Mouse (Mus musculus): ENCODE data around the gene 2010111I01Rik. TPM values are rescaled to one million over a fixed set of nuclear protein-coding genes. Genes with fewer than 3 reads are reported as not detected.

Gene 2010111I01Rik
- polyA plus RNA-seq, 1 experiment from 2014 or later = 52.6 TPM

GRCm38 (mm10) chr13:63236159-63236893, 271.6 kb downstream of the 2010111I01Rik start:
- no peaks in the 10 kb centered on the region for H3K27me3 ChIP-seq (ENCODE audit: insufficient read depth, poor library complexity, severe bottlenecking)
- H3K36me3 ChIP-seq = no peaks in the 10 kb centered on the region
- WGBS = 59% methylated on average over 5 of the region's 5 CpGs
- H3K4me3 ChIP-seq = no peak overlapping the region
- no peaks in the 10 kb centered on the region for H3K9me3 ChIP-seq
- DNase-seq (ENCODE audit: low spot score) = no peak
- H3K4me1 ChIP-seq = peaks cover 35% of the 10 kb centered on the region
- H3K27ac ChIP-seq = no peak overlapping the region

DNA sequence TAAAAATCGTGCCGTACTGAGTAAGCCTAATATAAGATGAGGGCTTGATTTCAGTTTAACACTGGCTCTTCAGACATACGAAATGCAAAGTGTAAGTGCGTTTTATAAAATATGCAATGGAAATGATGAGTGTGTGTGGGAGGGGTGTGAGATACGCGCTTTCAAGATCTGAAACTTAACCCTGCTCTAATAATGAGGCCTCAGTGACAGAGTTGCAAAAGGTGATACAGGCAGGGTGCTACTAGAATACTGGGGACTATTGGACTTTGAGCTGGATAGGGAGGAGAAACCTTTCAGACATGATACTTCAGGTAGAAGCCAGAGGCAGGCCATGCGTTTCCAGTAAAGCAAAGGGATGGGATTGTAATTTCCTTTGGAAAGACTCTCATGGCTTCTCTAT, 273.4 kb downstream of the 2010111I01Rik start:
- WGBS = 90% methylated on average over 7 of the region's 7 CpGs
- Histone ChIP-seq H3K36me3 (0 out of 2 replicates have a peak, but pooled peaks cover 4% of the 10 kb centered on the region), H3K4me3 (no peak overlapping the region), H3K4me1 (peaks cover 41% of the 10 kb centered on the region), H3K9me3 (no peaks in the 10 kb centered on the region), H3K27me3 (ENCODE audit: insufficient read depth, poor library complexity, severe bottlenecking) (no peaks in the 10 kb centered on the region), H3K27ac (peak overlapping the region; percentile 63; the same call in 1 of the 2 replicates)
- no peak for DNase-seq (ENCODE audit: low spot score)

GRCm38 (mm10) chr13:63239301-63239804, 274.7 kb downstream of the 2010111I01Rik start:
- peak overlapping the region; percentile 72 for H3K4me3 ChIP-seq
- no peaks in the 10 kb centered on the region for H3K9me3 ChIP-seq
- peak; percentile 82 for DNase-seq (ENCODE audit: low spot score)
- no peaks in the 10 kb centered on the region for H3K27me3 ChIP-seq (ENCODE audit: insufficient read depth, poor library complexity, severe bottlenecking)
- peaks cover 43% of the 10 kb centered on the region for H3K4me1 ChIP-seq
- H3K36me3 ChIP-seq = 0 out of 2 replicates have a peak, but pooled peaks cover 5% of the 10 kb centered on the region
- WGBS = 2% methylated on average over 11 of the region's 11 CpGs
- H3K27ac ChIP-seq = peak overlapping the region; percentile 95

DNA sequence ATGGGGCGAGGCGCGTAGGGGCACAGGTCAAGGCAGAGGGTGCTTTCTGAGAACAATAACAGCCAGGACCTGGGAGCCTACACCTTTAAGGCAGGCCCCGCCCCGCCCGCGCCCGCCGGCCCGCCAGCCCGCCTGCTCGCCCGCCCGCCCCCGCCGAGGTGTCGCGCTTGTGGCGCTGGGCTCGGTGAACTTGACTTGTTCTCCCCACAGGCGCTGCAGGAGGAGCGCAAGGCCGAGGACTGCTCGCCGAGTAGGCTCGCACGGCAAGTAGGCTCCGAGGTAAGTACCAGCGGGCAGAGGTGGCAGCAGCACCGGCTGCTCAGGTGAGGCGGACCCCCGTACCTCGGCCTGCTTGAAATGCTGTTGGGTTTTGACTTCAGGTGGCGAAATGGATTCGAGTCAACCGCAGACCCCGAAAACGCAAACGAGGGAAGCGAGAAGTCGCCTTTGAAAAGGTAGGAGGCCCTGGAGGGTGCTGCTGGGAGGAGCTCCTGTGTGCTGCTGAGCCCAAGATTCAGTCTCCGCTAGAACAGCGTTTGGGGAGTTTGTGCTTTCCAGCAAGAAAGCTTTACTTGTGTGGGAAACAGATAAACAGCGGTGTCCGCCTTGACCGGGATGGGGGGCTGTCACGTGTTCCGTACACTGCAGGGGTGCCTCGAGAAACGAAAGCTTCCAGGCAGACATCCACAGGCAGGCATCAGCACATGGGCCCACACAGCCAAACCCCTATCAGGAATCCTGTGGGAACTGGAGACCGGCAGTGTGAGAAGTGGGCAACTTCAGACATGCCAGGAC, 275.4 kb downstream of the 2010111I01Rik start:
- 0 out of 2 replicates have a peak, but pooled peaks cover 9% of the 10 kb centered on the region for H3K36me3 ChIP-seq
- H3K27me3 ChIP-seq (ENCODE audit: insufficient read depth, poor library complexity, severe bottlenecking) = no peaks in the 10 kb centered on the region
- peak; percentile 93 for DNase-seq (ENCODE audit: low spot score)
- WGBS = under 1% methylated on average over 51 of the region's 51 CpGs
- peak overlapping the region; percentile 95 for H3K27ac ChIP-seq
- H3K4me1 ChIP-seq = peaks cover 48% of the 10 kb centered on the region
- H3K4me3 ChIP-seq = peak overlapping the region; percentile 72
- no peaks in the 10 kb centered on the region for H3K9me3 ChIP-seq

- WGBS = 32% methylated on average over 5 of the region's 5 CpGs
- Histone ChIP-seq H3K27ac (peak overlapping the region; percentile 95), H3K4me3 (peak overlapping the region; percentile 72), H3K36me3 (peaks cover 13% of the 10 kb centered on the region; the same call in 1 of the 2 replicates), H3K9me3 (no peaks in the 10 kb centered on the region), H3K4me1 (peaks cover 51% of the 10 kb centered on the region), H3K27me3 (ENCODE audit: insufficient read depth, poor library complexity, severe bottlenecking) (no peaks in the 10 kb centered on the region)
- no peak for DNase-seq (ENCODE audit: low spot score)
These were observed 276.1 kb downstream of the 2010111I01Rik start for GRCm38 (mm10) chr13:63240835-63241234.

GRCm38 (mm10) chr13:63241665-63242064, 277.0 kb downstream of the 2010111I01Rik start:
- H3K4me3 ChIP-seq = peak overlapping the region; percentile 72
- DNase-seq (ENCODE audit: low spot score) = no peak
- no peaks in the 10 kb centered on the region for H3K27me3 ChIP-seq (ENCODE audit: insufficient read depth, poor library complexity, severe bottlenecking)
- H3K4me1 ChIP-seq = peaks cover 60% of the 10 kb centered on the region
- H3K36me3 ChIP-seq = peaks cover 13% of the 10 kb centered on the region; the same call in 1 of the 2 replicates
- H3K27ac ChIP-seq = peak overlapping the region; percentile 95
- WGBS = 84% methylated on average over 3 of the region's 3 CpGs
- H3K9me3 ChIP-seq = no peaks in the 10 kb centered on the region

- no peak for DNase-seq (ENCODE audit: low spot score)
- peak overlapping the region; percentile 95 for H3K27ac ChIP-seq
- 60% methylated on average over 10 of the region's 10 CpGs for WGBS
- H3K36me3 ChIP-seq = peaks cover 13% of the 10 kb centered on the region; the same call in 1 of the 2 replicates
- H3K4me3 ChIP-seq = peak overlapping the region; percentile 72
- H3K27me3 ChIP-seq (ENCODE audit: insufficient read depth, poor library complexity, severe bottlenecking) = no peaks in the 10 kb centered on the region
- peaks cover 66% of the 10 kb centered on the region for H3K4me1 ChIP-seq
- no peaks in the 10 kb centered on the region for H3K9me3 ChIP-seq
These were observed 277.9 kb downstream of the 2010111I01Rik start for GRCm38 (mm10) chr13:63242401-63243192.

DNA sequence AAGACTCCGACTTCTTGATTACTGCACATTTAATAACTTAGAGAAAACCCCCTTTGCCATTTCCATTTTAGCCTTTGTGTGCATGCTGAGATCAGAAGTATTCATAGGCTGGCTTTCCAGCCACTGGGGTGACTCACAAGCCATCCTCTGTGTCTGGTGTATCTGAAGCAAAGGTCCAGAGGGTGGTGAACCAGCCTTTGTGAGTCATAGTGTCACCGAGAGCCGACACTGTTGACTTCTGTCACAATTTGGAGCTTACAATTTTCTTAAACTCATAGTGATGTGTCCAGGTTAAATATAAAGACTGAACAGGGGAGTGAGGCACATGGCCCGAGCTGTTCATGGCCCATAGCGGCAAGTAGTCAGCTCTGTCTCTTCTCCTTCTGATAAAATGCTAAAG, 278.9 kb downstream of the 2010111I01Rik start:
- WGBS = 79% methylated on average over 5 of the region's 5 CpGs
- peaks cover 67% of the 10 kb centered on the region for H3K4me1 ChIP-seq
- H3K27me3 ChIP-seq (ENCODE audit: insufficient read depth, poor library complexity, severe bottlenecking) = no peaks in the 10 kb centered on the region
- 0 out of 2 replicates have a peak overlapping the region, but pooled peaks have one; percentile 22 for H3K27ac ChIP-seq
- no peaks in the 10 kb centered on the region for H3K9me3 ChIP-seq
- peaks cover 13% of the 10 kb centered on the region; the same call in 1 of the 2 replicates for H3K36me3 ChIP-seq
- no peak overlapping the region for H3K4me3 ChIP-seq
- DNase-seq (ENCODE audit: low spot score) = no peak

DNA sequence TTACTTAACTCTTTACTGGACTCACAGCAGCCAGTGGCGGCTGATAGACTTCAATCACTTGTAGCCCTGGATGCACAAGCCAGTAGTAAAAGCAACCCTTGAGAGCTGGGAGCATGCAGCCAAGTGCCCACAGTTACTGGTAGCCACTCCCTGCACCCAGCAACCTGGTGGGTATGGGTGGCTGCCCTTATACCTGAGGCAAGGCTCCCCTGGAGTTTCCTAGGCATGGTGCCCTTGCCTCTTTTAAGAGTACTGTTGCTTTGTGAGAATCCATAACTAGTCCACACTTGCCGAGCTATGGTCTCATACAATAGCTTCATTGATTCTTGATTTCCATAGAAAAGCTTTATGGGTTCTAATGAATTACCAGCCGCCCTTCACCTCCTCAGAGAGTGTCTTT, 279.7 kb downstream of the 2010111I01Rik start:
- Histone ChIP-seq H3K9me3 (no peaks in the 10 kb centered on the region), H3K27me3 (ENCODE audit: insufficient read depth, poor library complexity, severe bottlenecking) (no peaks in the 10 kb centered on the region), H3K4me3 (no peak overlapping the region), H3K27ac (no peak overlapping the region), H3K36me3 (peaks cover 13% of the 10 kb centered on the region; the same call in 1 of the 2 replicates), H3K4me1 (peaks cover 67% of the 10 kb centered on the region)
- WGBS = 82% methylated on average over 3 of the region's 3 CpGs
- no peak for DNase-seq (ENCODE audit: low spot score)

DNA sequence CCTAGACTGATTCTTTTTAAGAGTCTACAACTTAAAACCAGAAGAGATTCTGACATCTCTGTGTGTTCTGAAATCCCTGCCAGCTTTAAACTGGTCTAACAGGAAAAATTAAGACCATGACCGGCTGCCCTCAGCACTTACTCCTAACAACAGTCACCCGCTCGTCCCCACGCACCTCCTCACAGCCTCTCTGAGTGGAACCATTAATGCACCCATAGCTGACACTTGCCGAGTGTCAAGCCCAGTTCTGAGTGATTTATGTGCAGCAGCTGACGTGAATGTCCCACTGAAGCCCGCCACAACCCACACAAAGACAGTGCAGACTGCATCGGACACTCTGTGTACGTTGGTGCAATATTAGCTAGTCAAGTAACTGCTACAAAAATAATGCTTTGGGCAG, 280.5 kb downstream of the 2010111I01Rik start:
- Histone ChIP-seq H3K27ac (peak overlapping the region; percentile 66), H3K36me3 (peaks cover 13% of the 10 kb centered on the region; the same call in 1 of the 2 replicates), H3K27me3 (ENCODE audit: insufficient read depth, poor library complexity, severe bottlenecking) (no peaks in the 10 kb centered on the region), H3K9me3 (no peaks in the 10 kb centered on the region), H3K4me3 (no peak overlapping the region), H3K4me1 (peaks cover 71% of the 10 kb centered on the region)
- 66% methylated on average over 9 of the region's 9 CpGs for WGBS
- DNase-seq (ENCODE audit: low spot score) = no peak

- WGBS = 68% methylated on average over 4 of the region's 4 CpGs
- H3K4me1 ChIP-seq = peaks cover 73% of the 10 kb centered on the region
- H3K27ac ChIP-seq = no peak overlapping the region
- H3K4me3 ChIP-seq = no peak overlapping the region
- no peaks in the 10 kb centered on the region for H3K27me3 ChIP-seq (ENCODE audit: insufficient read depth, poor library complexity, severe bottlenecking)
- H3K9me3 ChIP-seq = no peaks in the 10 kb centered on the region
- DNase-seq (ENCODE audit: low spot score) = no peak
- peaks cover 13% of the 10 kb centered on the region; the same call in 1 of the 2 replicates for H3K36me3 ChIP-seq
These were observed 281.1 kb downstream of the 2010111I01Rik start for GRCm38 (mm10) chr13:63245812-63246211.

DNA sequence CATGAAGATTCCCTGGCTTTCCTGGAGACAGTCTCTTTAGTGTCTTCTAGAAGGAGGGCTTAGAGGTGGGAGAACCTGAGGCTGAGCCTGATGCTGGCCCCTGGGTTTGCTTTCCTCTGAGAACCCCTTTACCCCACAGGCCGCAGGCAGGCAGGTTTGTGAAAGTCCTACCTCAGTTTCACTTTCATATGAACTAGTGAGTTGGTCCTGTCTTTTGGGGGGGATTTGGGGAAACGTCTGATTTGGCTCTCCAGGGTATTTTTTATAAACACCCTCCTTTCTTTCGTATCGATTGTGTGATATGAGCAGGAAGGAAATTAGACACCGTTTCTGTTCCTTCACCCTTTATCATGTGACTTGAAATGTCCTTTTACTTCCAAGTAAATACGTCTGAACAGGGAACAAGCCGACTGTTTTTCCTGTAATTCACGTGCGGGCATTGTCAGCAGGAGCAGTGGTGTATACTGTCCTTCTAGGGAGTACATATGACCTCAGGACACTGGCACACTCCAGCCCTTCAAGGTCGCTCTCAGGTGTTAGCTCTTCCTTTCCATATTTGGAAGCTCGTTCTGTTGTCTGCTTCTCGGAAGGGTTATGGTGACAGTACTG, 281.7 kb downstream of the 2010111I01Rik start:
- WGBS = 63% methylated on average over 12 of the region's 12 CpGs
- H3K9me3 ChIP-seq = no peaks in the 10 kb centered on the region
- H3K27ac ChIP-seq = peak overlapping the region; percentile 72

More for the DNA sequence above, 281.7 kb downstream of the 2010111I01Rik start:
- H3K4me1 ChIP-seq = peaks cover 73% of the 10 kb centered on the region
- H3K27me3 ChIP-seq (ENCODE audit: insufficient read depth, poor library complexity, severe bottlenecking) = no peaks in the 10 kb centered on the region
- peaks cover 13% of the 10 kb centered on the region; the same call in 1 of the 2 replicates for H3K36me3 ChIP-seq
- no peak for DNase-seq (ENCODE audit: low spot score)
- no peak overlapping the region for H3K4me3 ChIP-seq
